Mouse (Mus musculus): Measurements from ENCODE around the gene Accs. TPM values are rescaled to one million over a fixed set of nuclear protein-coding genes. Genes with fewer than 3 reads are reported as not detected.

Accs gene
- polyA plus RNA-seq, 1 experiment, result 26.1 TPM

GRCm38 (mm10) chr2:93805066-93805465, 44.7 kb downstream of the Accs start:
- Histone ChIP-seq H3K27ac (ENCODE audit: insufficient read depth, low read depth, low read length) (no peak overlapping the region), H3K4me1 (ENCODE audit: control insufficient read depth, insufficient read depth, low read length) (peaks cover 11% of the 10 kb centered on the region), H3K4me3 (ENCODE audit: insufficient read depth, low read length) (no peak overlapping the region)
- TF ChIP-seq POLR2A (IDR thresholded peaks at IDR 0.05; ENCODE audit: borderline replicate concordance, low read depth, low read length), result no peak

- H3K27ac ChIP-seq (ENCODE audit: insufficient read depth, low read depth, low read length), result no peak overlapping the region
- no peak overlapping the region for H3K4me3 ChIP-seq (ENCODE audit: insufficient read depth, low read length)
- no peak for TF ChIP-seq CTCF (IDR thresholded peaks at IDR 0.05; ENCODE audit: low read depth, low read length)
- TF ChIP-seq POLR2A (IDR thresholded peaks at IDR 0.05; ENCODE audit: borderline replicate concordance, low read depth, low read length), result no peak
- H3K4me1 ChIP-seq (ENCODE audit: control insufficient read depth, insufficient read depth, low read length), result peaks cover 11% of the 10 kb centered on the region
These were observed 46.8 kb downstream of the Accs start for GRCm38 (mm10) chr2:93802947-93803346.

- peaks cover 11% of the 10 kb centered on the region for H3K4me1 ChIP-seq (ENCODE audit: control insufficient read depth, insufficient read depth, low read length)
- TF ChIP-seq POLR2A (IDR thresholded peaks at IDR 0.05; ENCODE audit: borderline replicate concordance, low read depth, low read length) (no peak), CTCF (IDR thresholded peaks at IDR 0.05; ENCODE audit: low read depth, low read length) (no peak)
- no peak overlapping the region for H3K27ac ChIP-seq (ENCODE audit: insufficient read depth, low read depth, low read length)
- H3K4me3 ChIP-seq (ENCODE audit: insufficient read depth, low read length), result no peak overlapping the region
These were observed 48.6 kb downstream of the Accs start for GRCm38 (mm10) chr2:93801097-93801496.

- H3K27ac ChIP-seq (ENCODE audit: insufficient read depth, low read depth, low read length), result no peak overlapping the region
- no peak for TF ChIP-seq POLR2A (IDR thresholded peaks at IDR 0.05; ENCODE audit: borderline replicate concordance, low read depth, low read length)
- no peak for TF ChIP-seq CTCF (IDR thresholded peaks at IDR 0.05; ENCODE audit: low read depth, low read length)
- no peak overlapping the region for H3K4me3 ChIP-seq (ENCODE audit: insufficient read depth, low read length)
- 0 out of 2 replicates have a peak, but pooled peaks cover 3% of the 10 kb centered on the region for H3K4me1 ChIP-seq (ENCODE audit: control insufficient read depth, insufficient read depth, low read length)
These were observed 52.5 kb downstream of the Accs start for GRCm38 (mm10) chr2:93797162-93797795.

- Histone ChIP-seq H3K27ac (ENCODE audit: insufficient read depth, low read depth, low read length) (no peak overlapping the region), H3K4me3 (ENCODE audit: insufficient read depth, low read length) (no peak overlapping the region), H3K4me1 (ENCODE audit: control insufficient read depth, insufficient read depth, low read length) (0 out of 2 replicates have a peak, but pooled peaks cover 3% of the 10 kb centered on the region)
- no peak for TF ChIP-seq CTCF (IDR thresholded peaks at IDR 0.05; ENCODE audit: low read depth, low read length)
- TF ChIP-seq POLR2A (IDR thresholded peaks at IDR 0.05; ENCODE audit: borderline replicate concordance, low read depth, low read length), result no peak
These were observed 55.4 kb downstream of the Accs start for GRCm38 (mm10) chr2:93794375-93794774.

GRCm38 (mm10) chr2:93791516-93792499, 57.9 kb downstream of the Accs start:
- no peak for TF ChIP-seq POLR2A (IDR thresholded peaks at IDR 0.05; ENCODE audit: borderline replicate concordance, low read depth, low read length)
- no peak for TF ChIP-seq CTCF (IDR thresholded peaks at IDR 0.05; ENCODE audit: low read depth, low read length)
- Histone ChIP-seq H3K4me1 (ENCODE audit: control insufficient read depth, insufficient read depth, low read length) (0 out of 2 replicates have a peak, but pooled peaks cover 3% of the 10 kb centered on the region), H3K4me3 (ENCODE audit: insufficient read depth, low read length) (no peak overlapping the region)

GRCm38 (mm10) chr2:93790798-93791345, 58.9 kb downstream of the Accs start:
- TF ChIP-seq POLR2A (IDR thresholded peaks at IDR 0.05; ENCODE audit: borderline replicate concordance, low read depth, low read length) (no peak), CTCF (IDR thresholded peaks at IDR 0.05; ENCODE audit: low read depth, low read length) (no peak)
- 0 out of 2 replicates have a peak, but pooled peaks cover 3% of the 10 kb centered on the region for H3K4me1 ChIP-seq (ENCODE audit: control insufficient read depth, insufficient read depth, low read length)
- no peak overlapping the region for H3K27ac ChIP-seq (ENCODE audit: insufficient read depth, low read depth, low read length)
- H3K4me3 ChIP-seq (ENCODE audit: insufficient read depth, low read length), result no peak overlapping the region

More at GRCm38 (mm10) chr2:93791516-93792499, 57.9 kb downstream of the Accs start:
- H3K27ac ChIP-seq (ENCODE audit: insufficient read depth, low read depth, low read length), result no peak overlapping the region

- Histone ChIP-seq H3K4me1 (ENCODE audit: control insufficient read depth, insufficient read depth, low read length) (no peaks in the 10 kb centered on the region), H3K4me3 (ENCODE audit: insufficient read depth, low read length) (no peak overlapping the region), H3K27ac (ENCODE audit: insufficient read depth, low read depth, low read length) (no peak overlapping the region)
- TF ChIP-seq POLR2A (IDR thresholded peaks at IDR 0.05; ENCODE audit: borderline replicate concordance, low read depth, low read length) (no peak), CTCF (IDR thresholded peaks at IDR 0.05; ENCODE audit: low read depth, low read length) (no peak)
These were observed 61.2 kb downstream of the Accs start for GRCm38 (mm10) chr2:93788557-93788956.

- Histone ChIP-seq H3K4me1 (ENCODE audit: control insufficient read depth, insufficient read depth, low read length) (0 out of 2 replicates have a peak, but pooled peaks cover 3% of the 10 kb centered on the region), H3K27ac (ENCODE audit: insufficient read depth, low read depth, low read length) (no peak overlapping the region), H3K4me3 (ENCODE audit: insufficient read depth, low read length) (no peak overlapping the region)
- no peak for TF ChIP-seq POLR2A (IDR thresholded peaks at IDR 0.05; ENCODE audit: borderline replicate concordance, low read depth, low read length)
- TF ChIP-seq CTCF (IDR thresholded peaks at IDR 0.05; ENCODE audit: low read depth, low read length), result no peak
These were observed 63.6 kb downstream of the Accs start for GRCm38 (mm10) chr2:93786175-93786574.

All from bone marrow macrophage, adult 2 months (primary cell).